Mouse (Mus musculus) embryonic facial prominence, embryonic 10.5 days (tissue): ENCODE measurements at regions not wholly inside any gene's neighbourhood (a gene's known extent, or its start where the extent isn't known, plus 50 kb on each side); places are given as distances from the start of the nearest gene placed in this dataset.

Experiments
- DNase-seq: peaks from one replicate; pipeline ENCODE4 v3.0.0-alpha.2; 2017; ENCODE audit warnings: low spot score
- H3K27ac ChIP-seq: fragments of 300-500 bp; sonication (generic); replicated peaks from 2 replicates; pipeline ENCODE4 v1.5.1; 2016; ENCODE audit warnings: mild to moderate bottlenecking
- H3K27me3 ChIP-seq: fragments of 300-500 bp; sonication (generic); replicated peaks from 2 replicates; pipeline ENCODE4 v1.6.1; 2016; ENCODE audit warnings: low read depth, mild to moderate bottlenecking; ENCODE audit not compliant: poor library complexity, severe bottlenecking
- H3K36me3 ChIP-seq: fragments of 300-500 bp; sonication (generic); replicated peaks from 2 replicates; pipeline ENCODE4 v1.6.1; 2016; ENCODE audit warnings: mild to moderate bottlenecking, moderate library complexity
- H3K4me1 ChIP-seq: fragments of 300-500 bp; sonication (generic); 2 replicates; pipeline ENCODE4 v1.6.1; 2016
- H3K4me3 ChIP-seq: fragments of 300-500 bp; sonication (generic); 2 replicates; pipeline ENCODE4 v1.5.1; 2016; ENCODE audit warnings: mild to moderate bottlenecking, moderate library complexity
- H3K9me3 ChIP-seq: fragments of 300-500 bp; sonication (generic); 2 replicates; pipeline ENCODE4 v1.6.1; 2016; ENCODE audit warnings: mild to moderate bottlenecking
- WGBS: fragments of 180-500 bp; shearing (Covaris S2); methylation state at CpG from one replicate; pipeline ENCODE4 v1.1.7; 2016; 5-methylcytosine and 5-hydroxymethylcytosine counted together

- H3K36me3 ChIP-seq, result no peaks in the 10 kb centered on the region
- H3K9me3 ChIP-seq, result no peaks in the 10 kb centered on the region
- WGBS, result 66% methylated on average over 6 of the region's 6 CpGs
- no peaks in the 10 kb centered on the region for H3K27me3 ChIP-seq
- H3K27ac ChIP-seq, result no peak overlapping the region
- DNase-seq, result no peak
- no peak overlapping the region for H3K4me3 ChIP-seq
- H3K4me1 ChIP-seq, result peaks cover 8% of the 10 kb centered on the region; the same call in 1 of the 2 replicates
Measured at GRCm38 (mm10) chr12:71746011-71746410, 84.9 kb upstream of the Daam1 start.

GRCm38 (mm10) chr12:71747386-71747785 is 83.5 kb upstream of the Daam1 start:
- H3K9me3 ChIP-seq, result no peaks in the 10 kb centered on the region
- no peak overlapping the region for H3K4me3 ChIP-seq
- peaks cover 8% of the 10 kb centered on the region; the same call in 1 of the 2 replicates for H3K4me1 ChIP-seq
- DNase-seq, result no peak
- H3K27me3 ChIP-seq, result no peaks in the 10 kb centered on the region
- no peak overlapping the region for H3K27ac ChIP-seq
- no peaks in the 10 kb centered on the region for H3K36me3 ChIP-seq
- WGBS, result 95% methylated on average over 10 of the region's 10 CpGs

- no peaks in the 10 kb centered on the region for H3K36me3 ChIP-seq
- no peak overlapping the region for H3K4me3 ChIP-seq
- H3K27ac ChIP-seq, result no peak overlapping the region
- no peaks in the 10 kb centered on the region for H3K27me3 ChIP-seq
- H3K4me1 ChIP-seq, result peaks cover 11% of the 10 kb centered on the region; the same call in 1 of the 2 replicates
- 78% methylated on average over 14 of the region's 14 CpGs for WGBS
- peak; percentile 23 for DNase-seq
- no peaks in the 10 kb centered on the region for H3K9me3 ChIP-seq
Measured at GRCm38 (mm10) chr12:71747831-71748368, 83.0 kb upstream of the Daam1 start.

GRCm38 (mm10) chr12:71748731-71749130 is 82.1 kb upstream of the Daam1 start:
- peaks cover 11% of the 10 kb centered on the region; the same call in 1 of the 2 replicates for H3K4me1 ChIP-seq
- no peaks in the 10 kb centered on the region for H3K27me3 ChIP-seq
- no peaks in the 10 kb centered on the region for H3K36me3 ChIP-seq
- H3K4me3 ChIP-seq, result no peak overlapping the region
- no peak for DNase-seq
- H3K9me3 ChIP-seq, result no peaks in the 10 kb centered on the region
- H3K27ac ChIP-seq, result peak overlapping the region; percentile 8; the same call in 1 of the 2 replicates
- 74% methylated on average over 4 of the region's 4 CpGs for WGBS

- no peak overlapping the region for H3K4me3 ChIP-seq
- H3K27ac ChIP-seq, result no peak overlapping the region
- no peaks in the 10 kb centered on the region for H3K27me3 ChIP-seq
- DNase-seq, result no peak
- WGBS, result 90% methylated on average over 2 of the region's 2 CpGs
- peaks cover 11% of the 10 kb centered on the region; the same call in 1 of the 2 replicates for H3K4me1 ChIP-seq
- no peaks in the 10 kb centered on the region for H3K9me3 ChIP-seq
- no peaks in the 10 kb centered on the region for H3K36me3 ChIP-seq
Measured at GRCm38 (mm10) chr12:71749668-71750067, 81.2 kb upstream of the Daam1 start.

- Histone ChIP-seq H3K4me1 (peaks cover 11% of the 10 kb centered on the region; the same call in 1 of the 2 replicates), H3K27me3 (no peaks in the 10 kb centered on the region), H3K27ac (no peak overlapping the region), H3K36me3 (no peaks in the 10 kb centered on the region), H3K9me3 (no peaks in the 10 kb centered on the region), H3K4me3 (no peak overlapping the region)
- DNase-seq, result no peak
- WGBS, result 69% methylated on average over 7 of the region's 7 CpGs
Measured at GRCm38 (mm10) chr12:71752741-71753260, 78.1 kb upstream of the Daam1 start.

- no peak overlapping the region for H3K4me3 ChIP-seq
- no peak overlapping the region for H3K27ac ChIP-seq
- WGBS, result 91% methylated on average over 3 of the region's 3 CpGs
- H3K36me3 ChIP-seq, result no peaks in the 10 kb centered on the region
- H3K9me3 ChIP-seq, result no peaks in the 10 kb centered on the region
- peaks cover 8% of the 10 kb centered on the region; the same call in 1 of the 2 replicates for H3K4me1 ChIP-seq
- no peak for DNase-seq
- no peaks in the 10 kb centered on the region for H3K27me3 ChIP-seq
Measured at GRCm38 (mm10) chr12:71753276-71753675, 77.6 kb upstream of the Daam1 start.

GRCm38 (mm10) chr12:71763194-71763593 is 67.7 kb upstream of the Daam1 start:
- no peak for DNase-seq
- Histone ChIP-seq H3K9me3 (no peaks in the 10 kb centered on the region), H3K27ac (no peak overlapping the region), H3K4me3 (no peak overlapping the region), H3K27me3 (no peaks in the 10 kb centered on the region), H3K4me1 (no peaks in the 10 kb centered on the region), H3K36me3 (no peaks in the 10 kb centered on the region)
- WGBS, result 73% methylated on average over 4 of the region's 4 CpGs

- DNase-seq, result no peak
- no peaks in the 10 kb centered on the region for H3K9me3 ChIP-seq
- no peak overlapping the region for H3K27ac ChIP-seq
- H3K4me1 ChIP-seq, result peaks cover 6% of the 10 kb centered on the region; the same call in 1 of the 2 replicates
- no peaks in the 10 kb centered on the region for H3K36me3 ChIP-seq
- WGBS, result 90% methylated on average over 4 of the region's 4 CpGs
- H3K4me3 ChIP-seq, result no peak overlapping the region
- H3K27me3 ChIP-seq, result no peaks in the 10 kb centered on the region
Measured at GRCm38 (mm10) chr12:71766086-71766485, 64.8 kb upstream of the Daam1 start.

GRCm38 (mm10) chr12:71766636-71767035 is 64.2 kb upstream of the Daam1 start:
- H3K36me3 ChIP-seq, result no peaks in the 10 kb centered on the region
- H3K4me1 ChIP-seq, result peaks cover 6% of the 10 kb centered on the region; the same call in 1 of the 2 replicates
- no peak overlapping the region for H3K4me3 ChIP-seq
- WGBS, result 91% methylated on average over 1 of the region's 1 CpGs
- no peak for DNase-seq
- no peaks in the 10 kb centered on the region for H3K27me3 ChIP-seq
- H3K9me3 ChIP-seq, result no peaks in the 10 kb centered on the region
- no peak overlapping the region for H3K27ac ChIP-seq

- Histone ChIP-seq H3K27me3 (no peaks in the 10 kb centered on the region), H3K4me3 (no peak overlapping the region), H3K27ac (no peak overlapping the region), H3K4me1 (peaks cover 13% of the 10 kb centered on the region; the same call in 1 of the 2 replicates), H3K36me3 (no peaks in the 10 kb centered on the region), H3K9me3 (no peaks in the 10 kb centered on the region)
- 43% methylated on average over 3 of the region's 3 CpGs for WGBS
- DNase-seq, result no peak
Measured at GRCm38 (mm10) chr12:71767896-71768295, 63.0 kb upstream of the Daam1 start.

- Histone ChIP-seq H3K27me3 (no peaks in the 10 kb centered on the region), H3K4me3 (peak overlapping the region; percentile 46), H3K36me3 (no peaks in the 10 kb centered on the region), H3K4me1 (peaks cover 13% of the 10 kb centered on the region; the same call in 1 of the 2 replicates), H3K9me3 (no peaks in the 10 kb centered on the region), H3K27ac (no peak overlapping the region)
- WGBS, result 6% methylated on average over 12 of the region's 12 CpGs
- DNase-seq, result peak; percentile 78
Measured at GRCm38 (mm10) chr12:71768471-71768870, 62.4 kb upstream of the Daam1 start.

- Histone ChIP-seq H3K4me1 (peaks cover 13% of the 10 kb centered on the region; the same call in 1 of the 2 replicates), H3K27me3 (no peaks in the 10 kb centered on the region), H3K27ac (no peak overlapping the region), H3K9me3 (no peaks in the 10 kb centered on the region), H3K4me3 (peak overlapping the region; percentile 46), H3K36me3 (no peaks in the 10 kb centered on the region)
- DNase-seq, result no peak
- WGBS, result 33% methylated on average over 9 of the region's 9 CpGs
Measured at GRCm38 (mm10) chr12:71768890-71769289, 62.0 kb upstream of the Daam1 start.
